Mouse (Mus musculus) hindbrain, embryonic 16.5 days (tissue): Measurements from ENCODE around the gene Ppbp. TPM values are rescaled to one million over a fixed set of nuclear protein-coding genes. Genes with fewer than 3 reads are reported as not detected.
A peak's percentile ranks its signal among the peaks of the same experiment; 100 is the strongest.
"Not testable (repeated sequence)": the region's sequence is repeated elsewhere in the genome, so short reads cannot be mapped to it uniquely, and the experiment has no call there.

ENCODE experiments used
- ATAC-seq: fragments of 200-750 bp; cut with Nextera tagmentation; 2 replicates; pipeline ENCODE4 v1.8.0; 2017; ENCODE audit warnings: moderate TSS enrichment, moderate library complexity
- H3K27ac ChIP-seq: fragments of 300-500 bp; sonication (generic); 2 replicates; pipeline ENCODE4 v1.5.1; 2014; ENCODE audit warnings: low read depth, mild to moderate bottlenecking, control low read depth, low read length, moderate library complexity
- H3K27me3 ChIP-seq: fragments of 300-500 bp; sonication (generic); replicated peaks from 2 replicates; pipeline ENCODE4 v1.6.1; 2014; ENCODE audit warnings: low read length; ENCODE audit not compliant: control insufficient read depth, insufficient read depth
- H3K36me3 ChIP-seq: fragments of 300-500 bp; sonication (generic); 2 replicates; pipeline ENCODE4 v1.6.1; 2014; ENCODE audit warnings: mild to moderate bottlenecking, low read length, moderate library complexity, mixed read lengths; ENCODE audit not compliant: control insufficient read depth, insufficient read depth
- H3K4me1 ChIP-seq: fragments of 300-500 bp; sonication (generic); 2 replicates; pipeline ENCODE4 v1.6.1; 2014; ENCODE audit warnings: low read depth, low read length; ENCODE audit not compliant: control insufficient read depth, insufficient read depth
- H3K4me2 ChIP-seq: fragments of 300-500 bp; sonication (generic); 2 replicates; pipeline ENCODE4 v1.6.1; 2014; ENCODE audit warnings: mild to moderate bottlenecking, low read length, control low read depth, moderate library complexity
- H3K4me3 ChIP-seq: fragments of 300-500 bp; sonication (generic); 2 replicates; pipeline ENCODE4 v1.5.1; 2014; ENCODE audit warnings: mild to moderate bottlenecking, low read length, control low read depth, moderate library complexity
- H3K9ac ChIP-seq: fragments of 300-500 bp; sonication (generic); 2 replicates; pipeline ENCODE4 v1.6.1; 2014; ENCODE audit warnings: low read depth, mild to moderate bottlenecking, control low read depth, low read length, moderate library complexity
- H3K9me3 ChIP-seq: fragments of 300-500 bp; sonication (generic); 2 replicates; pipeline ENCODE4 v1.6.1; 2014; ENCODE audit warnings: mild to moderate bottlenecking, low read length, moderate library complexity; ENCODE audit not compliant: control insufficient read depth
- WGBS: fragments of 180-500 bp; shearing (Covaris S2); extraction: QIAGEN DNeasy Blood & Tissue Kit; methylation state at CpG from one replicate; pipeline ENCODE4 v1.1.7; 2014; 5-methylcytosine and 5-hydroxymethylcytosine counted together
- polyA plus RNA-seq: library from polyadenylated mRNA; unstranded; fragments of >200 nt; fragmentation: Nextera tagmentation; extraction: Ambion mirVana; gene quantifications from 2 replicates; pipeline ENCODE4 v1.2.1, GENCODE M21; 2015

The Ppbp gene
- polyA plus RNA-seq, 1 experiment from 2014 or later = 0.85 TPM

DNA sequence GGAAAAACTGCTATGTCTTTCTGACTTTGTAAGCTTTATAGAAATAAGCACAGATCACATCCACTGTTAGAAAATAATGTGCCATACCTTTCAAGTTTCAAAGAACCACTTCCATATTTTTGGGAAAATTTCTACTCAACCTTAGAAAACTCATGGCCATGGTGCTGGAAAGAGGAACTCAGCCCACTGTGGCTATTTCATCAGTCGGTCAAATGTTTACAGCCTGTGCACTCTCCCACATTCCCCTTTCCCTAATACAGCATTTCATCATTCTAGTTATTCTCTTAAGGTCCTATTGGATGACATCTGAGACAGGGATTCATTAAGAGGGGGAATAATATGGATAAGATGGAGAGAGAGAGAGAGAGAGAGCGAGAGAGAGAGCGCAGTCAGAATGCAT is 15.4 kb downstream of the Ppbp start:
- Histone ChIP-seq H3K4me2 (no peak overlapping the region), H3K4me3 (no peak overlapping the region), H3K27ac (no peak overlapping the region), H3K9ac (no peak overlapping the region), H3K27me3 (no peaks in the 10 kb centered on the region), H3K36me3 (no peaks in the 10 kb centered on the region), H3K4me1 (peaks cover 4% of the 10 kb centered on the region), H3K9me3 (no peaks in the 10 kb centered on the region)
- 93% methylated on average over 3 of the region's 3 CpGs for WGBS
- no peak for ATAC-seq

DNA sequence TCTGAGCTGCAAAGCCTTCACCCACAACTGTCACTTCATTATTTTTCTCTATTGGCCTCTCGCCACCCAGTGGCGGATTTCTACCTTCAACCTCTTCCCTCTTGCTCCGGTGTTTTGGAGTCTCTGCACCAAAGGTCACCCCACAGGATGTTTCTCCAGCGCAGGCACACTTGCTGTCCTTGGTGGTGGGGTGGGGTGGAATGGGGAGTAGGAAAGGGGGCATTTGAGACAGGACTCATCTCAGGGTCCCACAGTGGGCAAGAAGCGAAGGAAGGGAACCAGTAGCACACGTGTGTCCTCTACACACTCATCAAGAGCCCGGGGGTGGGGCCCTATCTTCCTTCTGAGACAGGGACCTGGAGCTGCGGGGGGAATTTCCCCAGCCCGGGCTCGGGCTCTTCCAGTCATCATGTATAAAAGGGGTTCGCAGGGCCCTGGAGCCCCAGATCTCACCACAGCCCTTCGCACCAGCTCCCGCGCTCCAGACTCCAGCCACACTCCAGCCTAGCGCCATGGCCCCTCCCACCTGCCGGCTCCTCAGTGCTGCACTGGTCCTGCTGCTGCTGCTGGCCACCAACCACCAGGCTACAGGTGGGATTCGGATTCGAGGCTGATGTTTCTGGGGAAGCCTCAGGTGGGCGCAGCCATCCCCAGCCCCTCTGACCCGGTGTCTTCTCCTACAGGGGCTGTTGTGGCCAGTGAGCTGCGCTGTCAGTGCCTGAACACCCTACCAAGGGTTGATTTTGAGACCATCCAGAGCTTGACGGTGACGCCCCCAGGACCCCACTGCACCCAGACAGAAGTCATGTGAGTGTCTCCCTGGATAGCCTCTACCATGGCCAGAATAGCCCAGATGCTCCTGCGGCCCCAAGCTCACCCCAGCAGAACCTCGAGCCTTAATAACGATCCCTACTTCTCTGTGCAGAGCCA is 17.6 kb downstream of the Ppbp start, which contains the start of gene Cxcl3:
TSS of gene Cxcl3 (plus strand) at position 445 of the 930 bp plus-strand sequence.
- H3K4me2 ChIP-seq = peak within 1 kb of the TSS; percentile 69

DNA sequence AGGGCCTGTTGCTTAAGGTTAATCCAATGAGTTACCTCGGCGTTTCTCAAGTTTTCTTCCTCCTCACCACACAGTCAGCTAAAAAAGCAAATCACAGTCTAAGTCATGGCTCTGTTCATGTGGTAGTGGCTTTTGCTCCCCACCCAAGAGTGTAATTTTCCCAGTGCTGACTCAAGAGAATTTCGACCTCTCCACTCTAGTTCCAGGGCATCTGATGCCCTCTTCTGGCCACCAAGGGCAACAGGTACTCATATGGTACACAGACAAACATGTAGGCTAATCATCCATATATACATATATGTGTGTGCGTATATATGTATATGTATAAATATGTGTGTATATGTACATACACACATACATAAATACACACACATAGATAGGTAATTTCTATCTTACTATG is 19.8 kb downstream of the Ppbp start:
- H3K4me1 ChIP-seq = peaks cover 4% of the 10 kb centered on the region
- ATAC-seq = no peak
- H3K27me3 ChIP-seq = no peaks in the 10 kb centered on the region
- 77% methylated on average over 4 of the region's 4 CpGs for WGBS
- no peak overlapping the region for H3K4me2 ChIP-seq
- H3K9me3 ChIP-seq = no peaks in the 10 kb centered on the region
- H3K27ac ChIP-seq = no peak overlapping the region
- no peak overlapping the region for H3K9ac ChIP-seq
- no peaks in the 10 kb centered on the region for H3K36me3 ChIP-seq
- H3K4me3 ChIP-seq = no peak overlapping the region

More for the DNA sequence above, 17.6 kb downstream of the Ppbp start, which contains the start of gene Cxcl3:
- Histone ChIP-seq H3K9me3 (no peaks in the 10 kb centered on the region), H3K4me3 (peak within 1 kb of the TSS; percentile 39), H3K27me3 (no peaks in the 10 kb centered on the region), H3K36me3 (no peaks in the 10 kb centered on the region), H3K4me1 (peaks cover 4% of the 10 kb centered on the region), H3K27ac (no peak within 1 kb of the TSS), H3K9ac (peak within 1 kb of the TSS; percentile 55)
- 18% methylated on average over 24 of the region's 26 CpGs for WGBS
- ATAC-seq = peak; percentile 93

DNA sequence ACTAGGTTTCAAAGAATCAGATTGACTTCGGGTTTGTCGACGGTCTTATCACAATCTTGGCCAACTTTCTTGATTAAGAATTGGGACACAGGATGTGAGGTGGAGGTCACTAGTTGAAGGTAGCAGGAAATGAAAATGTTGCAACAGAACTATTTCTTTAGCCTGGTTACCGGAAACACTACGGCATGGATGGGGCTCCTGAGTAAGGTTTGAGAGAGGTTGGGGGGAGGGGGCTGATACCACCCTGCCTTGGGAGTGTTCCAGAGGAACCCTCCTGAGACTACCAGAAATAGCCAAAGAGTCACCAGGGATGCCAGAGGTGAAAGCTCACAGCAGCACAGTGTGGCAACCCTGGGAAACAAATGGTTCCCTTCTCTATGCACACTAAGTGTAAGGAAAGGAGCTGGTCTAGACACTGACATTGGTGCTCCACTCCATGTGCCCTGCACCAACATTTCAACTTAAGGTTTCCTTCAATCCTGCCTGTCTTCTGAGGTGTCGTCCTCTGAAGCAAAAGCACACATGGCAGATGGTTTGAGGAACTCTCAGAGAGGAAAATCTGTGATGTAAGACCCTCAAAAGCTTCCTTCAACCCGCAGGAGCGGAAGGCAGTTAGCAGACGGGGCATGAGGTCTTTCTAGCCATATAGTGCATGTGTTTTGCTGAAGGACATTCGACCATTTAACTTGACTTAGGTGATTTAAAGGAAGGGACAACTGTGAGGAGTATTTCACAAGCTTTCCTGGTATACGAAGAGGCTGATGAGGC is 21.2 kb downstream of the Ppbp start:
- Histone ChIP-seq H3K4me3 (no peak overlapping the region), H3K9ac (no peak overlapping the region), H3K4me1 (peaks cover 4% of the 10 kb centered on the region), H3K27me3 (no peaks in the 10 kb centered on the region), H3K9me3 (no peaks in the 10 kb centered on the region), H3K36me3 (no peaks in the 10 kb centered on the region), H3K27ac (no peak overlapping the region), H3K4me2 (no peak overlapping the region)
- no peak for ATAC-seq
- 88% methylated on average over 11 of the region's 11 CpGs for WGBS

DNA sequence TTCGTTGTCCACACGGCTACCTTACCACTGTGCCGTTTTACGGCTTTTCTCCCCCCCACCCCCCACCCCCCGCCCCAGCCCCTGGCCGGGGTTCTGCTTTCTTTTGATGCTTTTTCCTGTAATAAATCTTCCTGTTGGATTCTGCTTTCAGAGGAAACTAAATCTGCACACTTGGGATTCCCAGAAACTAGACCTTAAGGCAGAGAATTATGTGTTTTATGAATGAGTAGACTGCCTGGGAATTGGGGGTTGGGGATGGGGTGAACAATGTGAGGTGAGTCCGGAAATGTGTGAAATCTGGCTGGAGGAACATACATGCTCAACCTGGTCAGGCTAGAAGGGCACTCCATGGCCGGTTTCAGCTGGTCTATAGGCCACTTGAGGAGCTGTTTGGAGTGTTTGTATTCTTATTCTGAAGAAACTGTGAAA is 21.8 kb downstream of the Ppbp start:
- no peaks in the 10 kb centered on the region for H3K27me3 ChIP-seq
- no peak for ATAC-seq
- no peak overlapping the region for H3K27ac ChIP-seq
- H3K36me3 ChIP-seq = no peaks in the 10 kb centered on the region
- H3K4me2 ChIP-seq = no peak overlapping the region
- H3K9ac ChIP-seq = no peak overlapping the region
- H3K4me3 ChIP-seq = no peak overlapping the region
- H3K4me1 ChIP-seq = peaks cover 4% of the 10 kb centered on the region
- 79% methylated on average over 8 of the region's 8 CpGs for WGBS
- H3K9me3 ChIP-seq = no peaks in the 10 kb centered on the region

DNA sequence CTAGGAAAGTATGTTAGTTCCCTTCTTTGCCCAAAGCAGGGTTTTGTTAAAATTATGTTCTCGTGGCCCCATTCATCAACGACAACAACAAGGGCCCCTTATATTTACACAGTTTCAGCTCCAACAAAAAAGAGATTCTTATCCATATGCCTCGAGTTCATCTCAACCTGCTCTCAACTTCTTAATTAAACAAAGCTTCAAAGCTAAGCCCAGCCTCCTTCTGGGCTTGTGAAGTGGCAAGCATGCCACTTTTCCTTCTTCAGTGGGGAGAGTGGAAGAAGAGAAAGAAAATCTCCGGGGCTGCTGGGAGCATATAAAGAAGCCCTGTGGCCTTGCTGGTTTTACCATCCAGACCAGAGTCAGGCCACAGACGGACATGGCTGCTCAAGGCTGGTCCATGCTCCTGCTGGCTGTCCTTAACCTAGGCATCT is 25.9 kb downstream of the Ppbp start, which contains the start of gene Cxcl15:
TSS of gene Cxcl15 (plus strand) at position 340 of the 431 bp plus-strand sequence.
- Histone ChIP-seq H3K4me3 (no peak within 1 kb of the TSS), H3K27me3 (no peaks in the 10 kb centered on the region), H3K4me2 (no peak within 1 kb of the TSS), H3K9me3 (no peaks in the 10 kb centered on the region), H3K9ac (no peak within 1 kb of the TSS), H3K27ac (no peak within 1 kb of the TSS), H3K4me1 (no peaks in the 10 kb centered on the region), H3K36me3 (no peaks in the 10 kb centered on the region)
- no peak for ATAC-seq
- 78% methylated on average over 5 of the region's 5 CpGs for WGBS

DNA sequence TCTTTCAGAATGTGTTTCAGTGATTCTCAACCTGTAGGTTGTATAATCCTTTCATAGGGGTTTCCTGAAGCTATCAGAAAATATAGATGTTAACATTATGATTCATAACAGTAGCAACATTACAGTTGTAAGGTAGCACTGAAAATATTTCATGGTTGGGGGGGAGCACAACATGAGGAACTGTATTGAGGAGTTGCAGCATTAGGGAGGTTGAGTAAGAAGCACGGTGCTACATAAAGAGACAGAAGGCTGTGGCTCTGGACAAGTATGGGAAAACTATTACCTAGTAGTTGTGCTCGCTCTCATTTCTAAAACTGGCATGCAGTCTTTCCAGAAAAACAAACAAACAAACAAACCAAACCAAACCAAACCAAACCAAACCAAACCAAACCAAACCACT is 27.1 kb downstream of the Ppbp start:
- H3K36me3 ChIP-seq, H3K27ac ChIP-seq, H3K9me3 ChIP-seq, H3K4me1 ChIP-seq, H3K4me3 ChIP-seq, H3K4me2 ChIP-seq, H3K27me3 ChIP-seq, H3K9ac ChIP-seq, ATAC-seq: not testable (repeated sequence)
- 92% methylated on average over 2 of the region's 2 CpGs for WGBS

DNA sequence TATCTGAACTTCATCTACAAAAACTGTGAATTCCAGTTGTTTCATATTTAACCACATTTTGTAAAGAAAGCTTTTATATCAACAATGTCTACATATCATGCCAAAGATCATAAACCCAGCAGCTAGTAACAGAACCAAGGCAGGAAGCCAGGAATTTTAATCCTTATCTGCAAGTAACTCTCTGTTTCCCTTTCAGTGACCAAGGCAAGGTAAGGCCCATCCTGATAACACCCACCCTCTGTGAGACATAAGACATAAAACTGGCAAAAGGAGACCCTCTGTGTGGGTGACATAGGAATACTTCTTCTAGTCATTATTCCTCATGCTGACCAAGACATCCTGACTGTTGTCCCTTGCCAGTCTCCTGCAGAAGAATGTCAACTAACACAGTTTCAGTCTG is 36.3 kb downstream of the Ppbp start:
- H3K9ac ChIP-seq = no peak overlapping the region
- H3K4me2 ChIP-seq = no peak overlapping the region
- ATAC-seq = no peak
- no peaks in the 10 kb centered on the region for H3K27me3 ChIP-seq
- no peaks in the 10 kb centered on the region for H3K36me3 ChIP-seq
- no peaks in the 10 kb centered on the region for H3K9me3 ChIP-seq
- no peaks in the 10 kb centered on the region for H3K4me1 ChIP-seq
- H3K4me3 ChIP-seq = no peak overlapping the region
- no peak overlapping the region for H3K27ac ChIP-seq

DNA sequence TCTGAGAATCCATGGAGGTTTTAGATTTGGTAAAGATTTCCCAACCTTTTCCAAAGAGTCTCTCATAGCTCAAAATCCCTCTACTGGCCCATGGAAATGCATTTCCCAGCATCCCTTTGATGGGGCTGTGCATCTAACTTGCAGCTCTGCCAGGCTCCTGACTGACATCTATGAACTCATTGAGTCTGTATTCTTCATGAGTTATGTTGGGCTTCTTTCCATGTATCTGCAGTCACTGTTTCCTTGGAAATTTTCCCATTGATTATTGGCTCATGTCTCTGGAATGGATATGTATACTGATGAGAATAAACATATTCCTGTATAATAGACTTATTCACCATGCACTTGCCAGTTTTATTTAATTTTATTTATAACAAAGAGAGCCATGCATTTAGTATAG is 37.7 kb downstream of the Ppbp start:
- no peak overlapping the region for H3K4me3 ChIP-seq
- H3K4me1 ChIP-seq = no peaks in the 10 kb centered on the region
- no peak for ATAC-seq
- H3K9me3 ChIP-seq = no peaks in the 10 kb centered on the region
- H3K4me2 ChIP-seq = no peak overlapping the region
- no peaks in the 10 kb centered on the region for H3K27me3 ChIP-seq
- H3K36me3 ChIP-seq = no peaks in the 10 kb centered on the region
- no peak overlapping the region for H3K27ac ChIP-seq
- H3K9ac ChIP-seq = no peak overlapping the region
